Mouse (Mus musculus): ENCODE results near the gene Csmd2. TPM values are rescaled to one million over a fixed set of nuclear protein-coding genes. Genes with fewer than 3 reads are reported as not detected.

Csmd2 gene
- polyA plus RNA-seq, 1 experiment from 2014 or later, result 0.21 TPM

DNA sequence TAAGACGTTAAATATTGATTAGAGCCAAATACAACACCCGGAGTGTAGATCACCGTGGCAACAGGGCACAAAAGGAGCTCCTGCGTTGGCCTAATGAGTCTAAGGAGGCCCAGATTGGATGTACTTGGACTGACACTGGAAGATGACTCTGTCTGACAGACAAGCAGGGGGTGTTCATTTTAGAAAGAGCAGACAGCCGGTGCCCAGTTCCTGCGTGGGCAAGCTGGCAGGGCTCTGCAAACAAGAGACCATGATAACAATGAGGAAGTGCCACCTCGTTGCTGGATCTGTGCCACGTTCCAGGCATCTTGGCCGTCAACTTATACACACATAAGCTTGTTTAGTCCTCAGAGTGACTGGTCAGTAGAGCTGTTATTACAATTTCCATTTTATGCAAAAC lies 342.9 kb downstream of the Csmd2 start:
- H3K4me2 ChIP-seq, result no peak overlapping the region
- no peak overlapping the region for H3K4me3 ChIP-seq (replicated peaks)
- no peaks in the 10 kb centered on the region for H3K9me3 ChIP-seq
- H3K27ac ChIP-seq, result no peak overlapping the region
- H3K27me3 ChIP-seq, result peaks cover 20% of the 10 kb centered on the region
- 85% methylated on average over 9 of the region's 9 CpGs for WGBS
- H3K36me3 ChIP-seq, result no peaks in the 10 kb centered on the region
- no peak for ATAC-seq (ENCODE audit: insufficient number of reproducible peaks, insufficient read depth, low FRiP score, low TSS enrichment, low read depth)
- H3K4me1 ChIP-seq (replicated peaks), result no peaks in the 10 kb centered on the region
- no peak overlapping the region for H3K9ac ChIP-seq (replicated peaks)

DNA sequence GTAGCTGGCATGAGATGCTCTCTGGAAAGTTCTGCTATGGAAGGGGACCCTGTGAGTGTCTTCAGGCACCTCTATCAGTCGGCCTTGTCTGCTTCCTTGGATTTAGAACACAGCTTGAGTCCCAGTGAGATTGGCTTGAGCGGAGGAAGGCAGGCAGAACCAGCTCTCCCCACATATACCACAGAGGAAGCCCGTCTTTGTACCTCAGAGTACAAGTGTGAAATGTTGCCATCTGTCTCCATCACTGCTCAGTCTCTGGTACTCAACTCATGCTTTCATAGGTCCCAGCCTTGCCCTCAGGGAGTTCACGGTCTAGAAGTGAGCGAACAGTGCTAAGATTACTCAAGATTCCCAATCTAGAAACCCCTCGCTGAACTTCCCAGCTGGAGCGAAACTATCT lies 352.8 kb downstream of the Csmd2 start:
- Histone ChIP-seq H3K4me2 (no peak overlapping the region), H3K9ac (replicated peaks) (no peak overlapping the region), H3K9me3 (no peaks in the 10 kb centered on the region), H3K4me3 (replicated peaks) (no peak overlapping the region), H3K27ac (no peak overlapping the region), H3K27me3 (peaks cover 65% of the 10 kb centered on the region), H3K36me3 (no peaks in the 10 kb centered on the region), H3K4me1 (replicated peaks) (no peaks in the 10 kb centered on the region)
- ATAC-seq (ENCODE audit: insufficient number of reproducible peaks, insufficient read depth, low FRiP score, low TSS enrichment, low read depth), result no peak
- 76% methylated on average over 7 of the region's 7 CpGs for WGBS

DNA sequence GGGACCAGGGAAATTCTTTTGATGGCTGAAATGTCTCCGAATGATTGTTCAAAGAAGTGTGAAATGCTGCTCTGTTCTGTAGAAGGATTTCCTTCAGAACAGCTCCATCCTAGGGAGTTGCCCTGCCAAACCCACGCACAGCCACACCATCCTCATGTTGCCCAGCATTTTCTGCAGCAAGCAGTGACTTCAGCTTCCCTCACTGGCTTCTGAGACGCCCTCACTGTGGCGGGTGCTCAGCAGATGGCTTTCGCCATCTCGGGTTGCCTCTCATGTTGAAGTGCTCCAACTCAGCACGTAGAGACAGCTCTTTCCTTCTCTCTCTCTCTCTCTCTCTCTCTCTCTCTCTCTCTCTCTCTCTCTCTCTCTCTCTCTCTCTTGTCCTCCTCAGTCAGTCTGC lies 353.7 kb downstream of the Csmd2 start:
- Histone ChIP-seq H3K4me2 (no peak overlapping the region), H3K36me3 (no peaks in the 10 kb centered on the region), H3K4me1 (replicated peaks) (no peaks in the 10 kb centered on the region), H3K9me3 (no peaks in the 10 kb centered on the region), H3K27ac (no peak overlapping the region), H3K27me3 (peaks cover 64% of the 10 kb centered on the region), H3K4me3 (replicated peaks) (no peak overlapping the region), H3K9ac (replicated peaks) (no peak overlapping the region)
- 42% methylated on average over 7 of the region's 7 CpGs for WGBS
- ATAC-seq (ENCODE audit: insufficient number of reproducible peaks, insufficient read depth, low FRiP score, low TSS enrichment, low read depth), result no peak

DNA sequence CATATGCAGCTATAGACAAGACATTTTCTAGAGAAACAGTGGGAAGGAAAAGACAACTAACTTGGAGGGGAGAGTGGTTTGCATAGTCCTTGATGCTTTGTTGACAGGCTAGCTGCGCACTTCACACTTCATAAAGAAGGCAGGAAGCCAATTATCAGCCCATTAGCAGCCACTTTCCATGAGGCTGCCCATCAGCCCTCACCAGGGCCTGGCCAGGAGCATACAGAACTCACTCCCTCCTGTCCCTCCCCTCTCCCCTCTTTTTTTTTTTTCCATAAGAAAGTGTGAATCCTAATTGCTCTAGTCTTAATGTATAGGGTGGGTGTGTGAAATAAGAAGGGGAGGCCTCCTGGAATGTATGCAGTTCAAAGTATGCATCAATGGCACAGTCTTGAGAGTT lies 354.6 kb downstream of the Csmd2 start:
- WGBS, result 4% methylated on average over 1 of the region's 1 CpGs
- Histone ChIP-seq H3K9ac (replicated peaks) (no peak overlapping the region), H3K4me3 (replicated peaks) (no peak overlapping the region), H3K27me3 (peaks cover 61% of the 10 kb centered on the region), H3K4me2 (no peak overlapping the region), H3K27ac (no peak overlapping the region), H3K4me1 (replicated peaks) (no peaks in the 10 kb centered on the region), H3K36me3 (no peaks in the 10 kb centered on the region), H3K9me3 (no peaks in the 10 kb centered on the region)
- ATAC-seq (ENCODE audit: insufficient number of reproducible peaks, insufficient read depth, low FRiP score, low TSS enrichment, low read depth), result no peak

DNA sequence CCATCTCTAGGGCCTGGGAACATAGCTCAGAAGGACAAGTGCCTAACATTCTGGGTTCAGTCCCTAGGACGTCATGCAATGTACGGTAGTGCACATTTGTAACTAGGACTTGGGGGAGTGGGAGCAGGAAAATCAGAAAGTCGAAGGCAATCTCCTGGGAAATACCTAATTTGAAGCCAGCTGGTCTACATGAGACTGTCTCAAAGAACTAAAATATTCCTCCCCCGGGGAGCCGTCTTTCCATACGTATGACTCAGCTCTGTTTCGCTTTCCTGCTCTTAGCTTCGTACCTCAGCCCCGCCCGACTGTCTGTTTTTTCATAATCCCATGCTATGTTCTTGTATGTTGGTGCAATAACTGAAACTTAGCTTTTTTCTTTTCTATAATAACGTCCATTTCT lies 371.1 kb downstream of the Csmd2 start:
- H3K4me3 ChIP-seq (replicated peaks), result no peak overlapping the region
- no peaks in the 10 kb centered on the region for H3K4me1 ChIP-seq (replicated peaks)
- H3K27me3 ChIP-seq, result peaks cover 4% of the 10 kb centered on the region; the same call in 1 of the 2 replicates
- H3K9ac ChIP-seq (replicated peaks), result no peak overlapping the region
- H3K4me2 ChIP-seq, result no peak overlapping the region
- no peaks in the 10 kb centered on the region; the same call in 1 of the 2 replicates for H3K9me3 ChIP-seq
- H3K27ac ChIP-seq, result no peak overlapping the region
- H3K36me3 ChIP-seq, result no peaks in the 10 kb centered on the region
- 91% methylated on average over 11 of the region's 11 CpGs for WGBS
- no peak for ATAC-seq (ENCODE audit: insufficient number of reproducible peaks, insufficient read depth, low FRiP score, low TSS enrichment, low read depth)

DNA sequence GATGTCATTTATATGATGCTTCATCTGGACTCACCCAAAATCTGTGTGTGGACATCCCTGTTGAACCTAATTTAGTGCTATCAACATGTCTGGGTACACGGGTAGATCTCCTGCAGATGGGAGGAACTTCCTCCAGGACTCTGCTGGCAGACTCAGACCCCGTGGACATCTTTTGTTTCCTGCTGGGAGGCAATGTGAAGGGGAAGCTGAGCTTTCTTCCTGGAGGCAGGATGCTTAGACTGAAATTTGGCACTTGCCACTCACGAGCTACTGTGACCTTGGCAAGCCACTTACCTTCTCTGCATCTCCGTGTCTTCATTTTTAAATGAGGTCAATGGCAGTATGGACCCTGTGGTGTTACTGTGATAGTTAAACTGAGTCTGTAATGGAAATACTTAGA lies 378.2 kb downstream of the Csmd2 start:
- Histone ChIP-seq H3K27ac (no peak overlapping the region), H3K27me3 (peaks cover 2% of the 10 kb centered on the region; the same call in 1 of the 2 replicates), H3K9ac (replicated peaks) (no peak overlapping the region), H3K9me3 (no peaks in the 10 kb centered on the region), H3K4me1 (replicated peaks) (no peaks in the 10 kb centered on the region), H3K36me3 (no peaks in the 10 kb centered on the region), H3K4me2 (no peak overlapping the region), H3K4me3 (replicated peaks) (no peak overlapping the region)
- no peak for ATAC-seq (ENCODE audit: insufficient number of reproducible peaks, insufficient read depth, low FRiP score, low TSS enrichment, low read depth)
- 82% methylated on average over 4 of the region's 4 CpGs for WGBS

DNA sequence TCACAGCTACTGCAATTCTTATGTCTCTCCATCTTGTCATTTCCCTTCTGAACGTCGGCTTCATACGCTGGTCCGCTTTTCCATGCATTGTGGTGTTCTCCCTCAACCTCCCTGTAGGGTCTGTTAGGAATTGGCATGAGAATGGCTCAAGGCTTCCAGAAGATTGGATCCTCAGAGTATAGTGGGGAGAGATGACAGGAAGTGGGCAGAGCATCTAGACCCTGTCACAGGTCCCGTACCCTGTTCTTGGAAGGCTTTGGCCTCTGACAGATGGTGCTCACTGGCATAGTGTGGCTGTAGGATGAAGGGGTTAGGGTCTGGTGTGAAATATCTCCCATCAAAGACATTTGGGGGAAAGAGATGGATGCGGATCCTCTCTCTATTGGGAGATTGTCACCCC lies 380.4 kb downstream of the Csmd2 start:
- no peaks in the 10 kb centered on the region for H3K36me3 ChIP-seq
- H3K27ac ChIP-seq, result no peak overlapping the region
- H3K27me3 ChIP-seq, result 0 out of 2 replicates have a peak, but pooled peaks cover 4% of the 10 kb centered on the region
- WGBS, result 93% methylated on average over 6 of the region's 6 CpGs
- H3K9me3 ChIP-seq, result no peaks in the 10 kb centered on the region
- H3K4me1 ChIP-seq (replicated peaks), result no peaks in the 10 kb centered on the region
- no peak for ATAC-seq (ENCODE audit: insufficient number of reproducible peaks, insufficient read depth, low FRiP score, low TSS enrichment, low read depth)
- no peak overlapping the region for H3K4me3 ChIP-seq (replicated peaks)
- H3K4me2 ChIP-seq, result no peak overlapping the region
- no peak overlapping the region for H3K9ac ChIP-seq (replicated peaks)

DNA sequence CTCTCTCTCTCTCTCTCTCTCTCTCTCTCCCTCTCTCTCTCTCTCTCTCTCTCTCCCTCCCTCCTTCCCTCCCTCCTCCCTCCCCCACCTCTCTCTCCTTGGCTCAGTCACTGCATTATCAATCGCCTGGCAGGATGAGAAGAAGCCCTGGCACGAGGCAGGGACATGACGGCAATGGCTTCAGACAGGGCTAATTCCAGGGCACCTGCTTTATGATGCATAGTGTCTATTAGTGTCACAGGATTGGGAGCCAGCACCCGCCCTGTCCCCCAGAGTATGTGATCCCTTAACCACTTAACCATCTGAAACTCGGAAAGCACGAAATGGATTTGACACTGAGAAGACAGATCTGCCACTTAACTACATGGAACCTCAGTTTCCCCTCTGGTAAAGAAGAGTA lies 384.1 kb downstream of the Csmd2 start:
- 84% methylated on average over 6 of the region's 6 CpGs for WGBS
- no peak overlapping the region for H3K4me3 ChIP-seq (replicated peaks)
- H3K9ac ChIP-seq (replicated peaks), result no peak overlapping the region
- H3K27me3 ChIP-seq, result peaks cover 9% of the 10 kb centered on the region; the same call in 1 of the 2 replicates
- ATAC-seq (ENCODE audit: insufficient number of reproducible peaks, insufficient read depth, low FRiP score, low TSS enrichment, low read depth), result no peak
- no peaks in the 10 kb centered on the region for H3K4me1 ChIP-seq (replicated peaks)
- H3K36me3 ChIP-seq, result no peaks in the 10 kb centered on the region
- no peak overlapping the region for H3K27ac ChIP-seq
- no peak overlapping the region for H3K4me2 ChIP-seq
- no peaks in the 10 kb centered on the region for H3K9me3 ChIP-seq

DNA sequence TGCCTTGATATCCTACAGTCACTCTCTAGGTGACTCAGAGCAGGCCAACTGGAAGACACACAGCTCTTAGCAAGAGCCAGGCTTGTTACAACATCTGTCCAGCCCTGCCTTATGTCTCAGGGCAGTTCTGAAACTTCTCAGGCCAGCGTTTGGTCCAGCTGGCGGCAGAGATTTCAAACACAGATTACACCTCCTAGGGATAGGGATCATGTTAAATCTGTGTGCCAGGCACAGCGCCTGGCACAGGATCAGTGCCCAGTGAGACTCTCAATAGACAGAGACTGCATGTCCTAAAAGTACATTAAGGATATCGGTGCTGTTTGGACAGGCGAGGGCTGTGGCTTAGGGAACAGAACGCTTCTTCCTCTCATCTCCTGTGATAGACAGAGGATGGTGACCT lies 385.5 kb downstream of the Csmd2 start:
- H3K27ac ChIP-seq, result no peak overlapping the region
- H3K27me3 ChIP-seq, result peaks cover 9% of the 10 kb centered on the region; the same call in 1 of the 2 replicates

DNA sequence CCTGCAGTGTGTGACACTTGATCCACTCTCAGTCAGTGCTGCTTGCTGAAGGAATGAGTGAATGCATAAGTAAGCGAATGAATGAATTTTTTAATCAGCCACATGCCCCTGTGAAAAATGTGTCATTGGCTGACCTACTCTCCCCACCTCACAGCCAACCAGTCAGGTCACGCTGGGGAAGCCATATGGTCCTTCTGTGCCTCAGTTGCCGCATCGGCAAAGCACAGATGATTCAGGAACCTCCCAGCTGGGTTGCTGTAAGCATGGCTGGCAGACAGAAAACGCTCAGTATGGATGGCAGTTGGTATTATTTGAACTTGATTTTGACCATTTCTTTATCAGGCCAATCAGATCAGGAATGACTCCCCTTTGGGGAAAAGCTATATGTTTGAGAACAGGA lies 386.4 kb downstream of the Csmd2 start:
- 88% methylated on average over 5 of the region's 5 CpGs for WGBS
- Histone ChIP-seq H3K36me3 (no peaks in the 10 kb centered on the region), H3K9me3 (no peaks in the 10 kb centered on the region), H3K4me3 (replicated peaks) (no peak overlapping the region), H3K4me2 (no peak overlapping the region), H3K27me3 (peaks cover 9% of the 10 kb centered on the region; the same call in 1 of the 2 replicates), H3K27ac (no peak overlapping the region), H3K4me1 (replicated peaks) (no peaks in the 10 kb centered on the region), H3K9ac (replicated peaks) (no peak overlapping the region)
- no peak for ATAC-seq (ENCODE audit: insufficient number of reproducible peaks, insufficient read depth, low FRiP score, low TSS enrichment, low read depth)

More for the DNA sequence above, 385.5 kb downstream of the Csmd2 start:
- Histone ChIP-seq H3K4me1 (replicated peaks) (no peaks in the 10 kb centered on the region), H3K4me2 (no peak overlapping the region), H3K9me3 (no peaks in the 10 kb centered on the region), H3K36me3 (no peaks in the 10 kb centered on the region), H3K4me3 (replicated peaks) (no peak overlapping the region), H3K9ac (replicated peaks) (no peak overlapping the region)
- WGBS, result 84% methylated on average over 6 of the region's 6 CpGs
- ATAC-seq (ENCODE audit: insufficient number of reproducible peaks, insufficient read depth, low FRiP score, low TSS enrichment, low read depth), result no peak

DNA sequence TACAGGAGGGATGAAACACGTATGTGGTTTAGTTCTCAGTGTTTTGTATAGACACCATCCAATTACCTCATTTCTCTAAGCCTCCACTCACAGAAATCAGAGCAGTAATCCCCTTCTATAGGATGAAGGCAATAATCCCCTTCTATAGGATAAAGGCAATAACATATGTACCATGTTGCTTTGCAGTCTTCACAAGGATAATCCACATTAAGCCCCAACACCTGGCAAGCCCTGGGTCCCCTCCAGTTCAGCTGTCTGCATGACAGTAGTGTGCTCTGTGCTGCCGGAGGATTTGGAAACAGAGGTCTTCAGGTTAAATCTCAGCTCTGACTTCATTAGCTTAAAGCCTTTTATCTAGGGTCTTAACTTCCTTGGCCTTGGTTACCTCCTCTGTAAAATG lies 391.3 kb downstream of the Csmd2 start:
- Histone ChIP-seq H3K4me2 (no peak overlapping the region), H3K4me1 (replicated peaks) (no peaks in the 10 kb centered on the region), H3K27ac (no peak overlapping the region), H3K9ac (replicated peaks) (no peak overlapping the region), H3K4me3 (replicated peaks) (no peak overlapping the region), H3K9me3 (no peaks in the 10 kb centered on the region), H3K36me3 (no peaks in the 10 kb centered on the region), H3K27me3 (peaks cover 2% of the 10 kb centered on the region; the same call in 1 of the 2 replicates)
- no peak for ATAC-seq (ENCODE audit: insufficient number of reproducible peaks, insufficient read depth, low FRiP score, low TSS enrichment, low read depth)
- 71% methylated on average over 2 of the region's 2 CpGs for WGBS

DNA sequence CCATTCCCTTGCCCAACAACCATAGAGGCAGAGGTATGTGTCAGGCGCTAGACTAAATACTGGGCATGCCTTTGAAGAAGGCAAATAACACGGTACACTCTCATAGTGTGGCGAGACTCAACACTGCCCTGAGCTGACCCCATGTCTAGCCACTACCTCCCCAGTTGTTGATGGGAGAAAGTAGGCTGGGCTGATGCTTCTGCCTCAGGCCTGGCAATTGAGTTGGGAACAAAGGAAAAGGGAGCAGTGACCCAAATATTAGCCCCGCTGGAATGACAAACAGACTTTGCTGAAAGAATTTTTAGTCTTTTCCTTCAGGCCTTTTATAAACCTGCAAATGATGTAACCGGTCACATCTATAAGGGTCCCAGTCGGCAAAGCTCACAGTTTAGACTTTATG lies 393.7 kb downstream of the Csmd2 start:
- WGBS, result 85% methylated on average over 6 of the region's 6 CpGs
- H3K9ac ChIP-seq (replicated peaks), result no peak overlapping the region

More for the DNA sequence above, 393.7 kb downstream of the Csmd2 start:
- Histone ChIP-seq H3K4me3 (replicated peaks) (no peak overlapping the region), H3K9me3 (no peaks in the 10 kb centered on the region), H3K4me1 (replicated peaks) (no peaks in the 10 kb centered on the region), H3K36me3 (no peaks in the 10 kb centered on the region), H3K4me2 (no peak overlapping the region), H3K27ac (no peak overlapping the region), H3K27me3 (no peaks in the 10 kb centered on the region)
- no peak for ATAC-seq (ENCODE audit: insufficient number of reproducible peaks, insufficient read depth, low FRiP score, low TSS enrichment, low read depth)
